Mouse (Mus musculus) heart, embryonic 11.5 days (tissue): ENCODE data around the gene Usp36. TPM values are rescaled to one million over a fixed set of nuclear protein-coding genes. Genes with fewer than 3 reads are reported as not detected.
A peak's percentile ranks its signal among the peaks of the same experiment; 100 is the strongest.

ENCODE experiments used
- ATAC-seq: fragments of 200-750 bp; cut with Nextera tagmentation; replicated peaks from 2 replicates; pipeline ENCODE4 v1.8.0; 2017; ENCODE audit warnings: moderate library complexity; ENCODE audit not compliant: insufficient number of reproducible peaks, low FRiP score, low TSS enrichment
- H3K27ac ChIP-seq: fragments of 300-500 bp; sonication (generic); 2 replicates; pipeline ENCODE4 v1.5.1; 2014; ENCODE audit warnings: mild to moderate bottlenecking, low read depth, low read length
- H3K27me3 ChIP-seq: fragments of 300-500 bp; sonication (generic); 2 replicates; pipeline ENCODE4 v1.6.1; 2014; ENCODE audit warnings: mild to moderate bottlenecking, low read length, mixed read lengths; ENCODE audit not compliant: control insufficient read depth, insufficient read depth
- H3K36me3 ChIP-seq: fragments of 300-500 bp; sonication (generic); 2 replicates; pipeline ENCODE4 v1.6.1; 2014; ENCODE audit warnings: mild to moderate bottlenecking, low read length, moderate library complexity, mixed read lengths; ENCODE audit not compliant: control insufficient read depth, insufficient read depth
- H3K4me1 ChIP-seq: fragments of 300-500 bp; sonication (generic); 2 replicates; pipeline ENCODE4 v1.6.1; 2014; ENCODE audit warnings: low read length; ENCODE audit not compliant: control insufficient read depth, insufficient read depth
- H3K4me2 ChIP-seq: fragments of 300-500 bp; sonication (generic); 2 replicates; pipeline ENCODE4 v1.6.1; 2014; ENCODE audit warnings: mild to moderate bottlenecking, moderate library complexity
- H3K4me3 ChIP-seq: fragments of 300-500 bp; sonication (generic); 2 replicates; pipeline ENCODE4 v1.5.1; 2014; ENCODE audit warnings: low read depth, low read length
- H3K9ac ChIP-seq: fragments of 300-500 bp; sonication (generic); 2 replicates; pipeline ENCODE4 v1.6.1; 2014; ENCODE audit warnings: mild to moderate bottlenecking, low read depth, low read length, moderate library complexity
- H3K9me3 ChIP-seq: fragments of 300-500 bp; sonication (generic); replicated peaks from 2 replicates; pipeline ENCODE4 v1.6.1; 2016; ENCODE audit warnings: low read length; ENCODE audit not compliant: control insufficient read depth
- WGBS: fragments of 180-500 bp; shearing (Covaris S2); extraction: QIAGEN DNeasy Blood & Tissue Kit; methylation state at CpG from one replicate; pipeline ENCODE4 v1.1.7; 2014; ENCODE audit not compliant: insufficient replicate concordance; 5-methylcytosine and 5-hydroxymethylcytosine counted together
- polyA plus RNA-seq: library from polyadenylated mRNA; unstranded; fragments of >200 nt; fragmentation: Nextera tagmentation; extraction: Ambion mirVana; gene quantifications from 2 replicates; pipeline ENCODE4 v1.2.1, GENCODE M21; 2014

Usp36 gene
- polyA plus RNA-seq, 1 experiment from 2014 or later = 11.1 TPM

DNA sequence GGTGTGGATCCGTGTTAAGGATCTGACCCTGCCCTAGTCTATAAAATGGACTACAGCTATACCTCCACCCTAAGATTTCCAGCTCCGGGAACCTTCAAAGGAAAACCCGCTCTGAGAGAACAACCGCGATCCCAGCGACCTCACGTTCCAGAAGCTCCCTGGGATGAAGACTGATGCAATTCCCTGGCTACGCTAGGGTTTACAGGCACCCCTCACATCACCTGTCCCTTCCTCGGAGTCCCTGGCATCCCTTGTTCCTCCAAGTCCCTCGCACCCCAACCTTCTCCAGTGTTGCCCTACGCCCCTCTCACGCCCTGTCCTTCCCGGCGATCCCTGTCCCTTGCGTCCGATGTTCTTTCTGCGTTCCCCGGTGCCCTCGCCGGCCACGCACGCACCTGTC lies 482 bp downstream of the Usp36 start:
- H3K9me3 ChIP-seq = no peaks in the 10 kb centered on the region
- peak; percentile 6; the same call in 1 of the 2 replicates for ATAC-seq
- H3K4me2 ChIP-seq = peak overlapping the region; percentile 95
- peak overlapping the region; percentile 76 for H3K27ac ChIP-seq
- under 1% methylated on average over 22 of the region's 22 CpGs for WGBS
- H3K27me3 ChIP-seq = no peaks in the 10 kb centered on the region
- peaks cover 11% of the 10 kb centered on the region for H3K4me1 ChIP-seq
- peaks cover 21% of the 10 kb centered on the region for H3K36me3 ChIP-seq
- peak overlapping the region; percentile 96 for H3K4me3 ChIP-seq
- H3K9ac ChIP-seq = peak overlapping the region; percentile 96

DNA sequence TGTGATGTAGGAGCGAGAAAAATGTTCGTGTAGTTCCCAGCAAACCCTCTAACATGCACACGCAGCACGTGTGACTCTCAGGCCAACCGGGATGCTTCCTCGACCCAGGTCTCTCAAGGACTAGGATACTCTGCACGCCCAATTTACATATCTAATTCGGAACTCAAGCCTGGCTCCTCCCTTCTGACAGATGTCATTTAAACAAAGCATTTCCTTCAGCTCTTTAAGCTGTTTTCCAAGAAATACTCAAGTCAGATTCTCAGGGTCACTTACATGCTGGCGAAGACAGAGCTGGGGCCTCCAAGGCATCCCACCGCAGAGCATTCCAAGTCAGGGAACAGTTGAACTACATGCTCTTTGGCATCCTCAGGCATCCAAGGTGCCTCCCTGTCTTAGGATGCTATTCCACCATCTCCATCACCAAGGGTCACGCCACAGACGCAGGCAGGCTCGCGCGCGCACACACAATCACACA lies 970 bp downstream of the Usp36 start:
- Histone ChIP-seq H3K4me3 (peak overlapping the region; percentile 96), H3K27me3 (no peaks in the 10 kb centered on the region), H3K9me3 (no peaks in the 10 kb centered on the region), H3K4me1 (peaks cover 11% of the 10 kb centered on the region), H3K27ac (no peak overlapping the region; the same call in 1 of the 2 replicates), H3K9ac (peak overlapping the region; percentile 96), H3K36me3 (peaks cover 24% of the 10 kb centered on the region), H3K4me2 (peak overlapping the region; percentile 95)
- under 1% methylated on average over 16 of the region's 16 CpGs for WGBS
- no peak for ATAC-seq

DNA sequence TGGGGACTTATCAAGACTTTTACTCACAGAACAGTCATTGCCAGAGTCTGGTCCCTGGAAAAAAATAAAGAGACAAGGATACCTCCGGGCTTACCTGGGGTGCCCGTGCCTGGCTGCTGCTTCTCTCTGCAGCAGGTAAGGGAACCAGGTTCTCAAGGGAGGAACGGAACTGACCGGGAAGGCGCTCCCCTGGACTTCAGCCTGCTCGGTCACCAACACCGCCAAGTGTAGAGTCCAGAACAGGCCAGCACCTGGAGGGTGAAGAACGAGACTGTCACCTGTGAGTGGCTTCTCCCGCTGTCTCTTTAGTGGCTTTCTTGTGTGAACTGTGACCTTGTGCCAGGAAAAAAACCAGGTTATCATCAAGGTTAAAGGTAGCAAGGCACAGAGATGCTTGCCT lies 2.5 kb downstream of the Usp36 start:
- 92% methylated on average over 9 of the region's 9 CpGs for WGBS
- no peak for ATAC-seq

DNA sequence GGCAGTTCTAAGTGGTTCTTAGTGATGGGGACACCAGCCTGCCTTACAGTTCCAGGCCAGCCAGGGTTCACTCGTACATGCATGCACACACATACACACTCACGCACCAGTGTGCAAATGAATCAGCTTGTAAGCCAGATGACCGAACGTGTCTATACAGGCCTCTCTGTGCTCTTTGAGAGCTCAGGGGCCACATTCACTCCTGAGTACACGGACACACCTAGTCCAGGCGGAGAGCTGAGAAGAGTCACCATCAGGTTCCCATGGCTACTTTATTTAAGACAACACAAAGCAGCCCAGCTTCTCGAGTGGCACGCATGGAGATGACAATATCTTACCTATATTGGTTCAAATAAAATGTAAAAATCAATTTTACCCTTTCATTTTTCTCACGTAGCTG lies 3.6 kb downstream of the Usp36 start:
- no peak for ATAC-seq
- Histone ChIP-seq H3K4me1 (peaks cover 11% of the 10 kb centered on the region), H3K9me3 (no peaks in the 10 kb centered on the region), H3K27ac (no peak overlapping the region), H3K9ac (no peak overlapping the region), H3K36me3 (peaks cover 41% of the 10 kb centered on the region), H3K27me3 (no peaks in the 10 kb centered on the region), H3K4me2 (no peak overlapping the region), H3K4me3 (no peak overlapping the region)
- WGBS = 90% methylated on average over 9 of the region's 9 CpGs

More for the DNA sequence above, 2.5 kb downstream of the Usp36 start:
- Histone ChIP-seq H3K36me3 (peaks cover 31% of the 10 kb centered on the region), H3K9ac (no peak overlapping the region), H3K27ac (no peak overlapping the region), H3K4me2 (no peak overlapping the region), H3K4me3 (no peak overlapping the region), H3K27me3 (no peaks in the 10 kb centered on the region), H3K9me3 (no peaks in the 10 kb centered on the region), H3K4me1 (peaks cover 11% of the 10 kb centered on the region)

DNA sequence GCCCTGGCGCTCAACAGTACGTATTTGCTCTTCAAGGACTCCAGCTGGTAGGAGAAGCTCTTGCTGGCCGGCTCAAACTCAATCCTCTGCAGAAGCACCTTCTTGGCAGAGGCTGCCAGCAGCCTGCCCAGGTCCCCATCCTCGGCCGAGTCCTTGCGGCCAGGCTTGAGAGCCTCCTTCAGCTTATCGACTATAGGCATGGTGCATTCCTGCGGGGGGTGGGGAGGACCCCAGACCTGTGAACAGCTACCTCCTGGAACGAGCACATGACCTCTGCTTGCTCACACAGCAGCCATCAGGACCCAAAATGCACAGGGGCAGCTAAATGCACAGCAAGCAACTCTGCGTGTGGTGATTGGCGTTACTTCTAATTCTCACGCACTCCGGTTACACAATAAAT lies 4.3 kb downstream of the Usp36 start:
- Histone ChIP-seq H3K9me3 (no peaks in the 10 kb centered on the region), H3K36me3 (peaks cover 42% of the 10 kb centered on the region), H3K4me1 (peaks cover 11% of the 10 kb centered on the region), H3K27me3 (no peaks in the 10 kb centered on the region), H3K4me3 (no peak overlapping the region), H3K9ac (no peak overlapping the region), H3K4me2 (no peak overlapping the region), H3K27ac (no peak overlapping the region)
- WGBS = 84% methylated on average over 13 of the region's 13 CpGs
- ATAC-seq = no peak

DNA sequence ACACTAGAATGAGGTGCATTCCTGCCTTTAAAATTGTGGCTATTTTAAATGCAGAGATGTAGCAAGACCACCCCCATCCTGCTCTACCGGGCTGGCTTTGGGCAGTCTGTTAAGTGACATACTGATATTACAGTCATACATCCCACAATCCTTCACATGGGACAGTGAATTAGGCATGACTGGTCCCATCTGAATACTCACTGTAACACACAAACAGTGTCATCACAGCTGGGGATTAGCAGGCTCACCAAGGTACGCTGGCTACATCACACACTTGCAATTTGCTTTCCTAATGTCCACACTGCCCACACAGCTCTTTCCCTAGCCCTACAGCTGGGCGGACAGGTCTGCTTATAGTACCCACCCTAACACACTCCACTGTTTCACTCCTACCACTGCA lies 9.8 kb downstream of the Usp36 start:
- WGBS = 94% methylated on average over 3 of the region's 3 CpGs
- Histone ChIP-seq H3K9ac (no peak overlapping the region), H3K4me1 (no peaks in the 10 kb centered on the region), H3K27ac (no peak overlapping the region), H3K36me3 (peaks cover 61% of the 10 kb centered on the region), H3K4me2 (no peak overlapping the region), H3K4me3 (no peak overlapping the region), H3K27me3 (no peaks in the 10 kb centered on the region), H3K9me3 (no peaks in the 10 kb centered on the region)
- ATAC-seq = no peak

DNA sequence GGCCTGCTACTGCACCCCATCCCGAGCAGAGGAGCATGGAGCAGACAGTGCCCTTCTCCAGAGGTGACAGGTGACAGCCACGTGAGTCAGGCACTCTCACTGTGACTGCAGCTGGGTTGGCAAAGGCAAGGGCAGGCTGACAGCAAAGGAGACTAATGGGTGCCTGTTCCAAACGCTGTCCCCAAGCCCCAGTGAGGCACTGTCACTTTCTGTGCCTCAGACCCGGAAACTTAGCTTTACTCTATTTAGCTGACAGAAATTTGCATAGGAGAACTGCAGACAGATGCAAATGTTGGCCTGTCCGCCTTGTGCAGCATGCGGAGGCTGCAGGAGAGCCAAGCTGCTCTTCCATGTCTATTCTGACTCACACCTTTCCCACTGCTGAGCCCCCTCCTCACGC lies 13.7 kb downstream of the Usp36 start:
- no peak overlapping the region for H3K4me3 ChIP-seq
- no peak overlapping the region for H3K4me2 ChIP-seq
- WGBS = 81% methylated on average over 7 of the region's 7 CpGs
- no peak for ATAC-seq
- H3K9me3 ChIP-seq = no peaks in the 10 kb centered on the region
- no peak overlapping the region for H3K9ac ChIP-seq
- no peaks in the 10 kb centered on the region for H3K27me3 ChIP-seq
- H3K4me1 ChIP-seq = no peaks in the 10 kb centered on the region
- no peak overlapping the region for H3K27ac ChIP-seq
- peaks cover 56% of the 10 kb centered on the region for H3K36me3 ChIP-seq

DNA sequence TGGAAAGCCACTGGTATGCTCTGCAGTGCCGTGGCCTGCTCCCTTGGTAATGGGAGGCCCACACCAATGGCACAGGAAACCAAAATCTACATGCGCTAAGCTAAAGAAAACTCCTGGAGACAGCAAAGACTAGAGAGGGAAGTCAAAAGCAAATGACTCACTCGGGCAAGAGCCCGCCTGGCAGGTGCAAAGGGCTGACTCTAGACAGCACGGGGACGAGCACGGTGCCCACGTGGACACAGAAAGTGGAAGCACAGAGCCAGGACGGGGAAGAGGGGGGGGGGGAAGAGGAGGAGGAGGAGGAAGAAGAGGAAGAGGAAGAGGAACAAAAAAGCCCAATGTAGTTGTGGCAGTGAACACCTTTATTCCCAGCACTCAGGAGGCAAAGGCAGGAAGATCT lies 15.0 kb downstream of the Usp36 start:
- Histone ChIP-seq H3K27me3 (no peaks in the 10 kb centered on the region), H3K27ac (no peak overlapping the region), H3K36me3 (peaks cover 60% of the 10 kb centered on the region), H3K4me3 (no peak overlapping the region), H3K4me2 (no peak overlapping the region), H3K4me1 (no peaks in the 10 kb centered on the region), H3K9me3 (no peaks in the 10 kb centered on the region), H3K9ac (no peak overlapping the region)
- ATAC-seq = no peak
- WGBS = 96% methylated on average over 9 of the region's 9 CpGs

DNA sequence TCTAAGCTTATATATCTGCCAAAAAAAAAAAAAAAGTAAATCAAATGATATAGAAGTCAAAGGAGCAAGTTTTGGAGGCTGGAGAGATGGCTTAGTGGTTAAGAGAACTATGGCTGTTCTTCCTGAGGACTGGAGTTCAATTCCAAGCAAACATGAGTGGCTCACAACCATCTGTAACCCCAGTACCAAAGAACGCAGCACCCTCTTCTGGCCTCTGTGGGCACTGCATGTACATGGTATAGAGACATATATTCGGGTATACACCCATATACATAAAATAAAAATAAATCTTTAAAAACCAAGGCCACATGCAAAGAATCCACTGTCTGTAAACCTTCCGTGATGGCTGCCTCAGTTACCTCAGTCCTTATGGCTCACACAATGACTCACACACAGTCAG lies 20.2 kb downstream of the Usp36 start:
- Histone ChIP-seq H3K4me1 (no peaks in the 10 kb centered on the region), H3K27ac (no peak overlapping the region), H3K27me3 (no peaks in the 10 kb centered on the region), H3K9ac (no peak overlapping the region), H3K9me3 (no peaks in the 10 kb centered on the region), H3K4me3 (no peak overlapping the region), H3K36me3 (peaks cover 52% of the 10 kb centered on the region), H3K4me2 (no peak overlapping the region)
- WGBS = 88% methylated on average over 3 of the region's 3 CpGs
- ATAC-seq = no peak
